Mouse (Mus musculus) heart, embryonic 16.5 days (tissue): ENCODE measurements around the gene Ak9. TPM values are rescaled to one million over a fixed set of nuclear protein-coding genes. Genes with fewer than 3 reads are reported as not detected.

Source experiments
- ATAC-seq: fragments of 200-750 bp; cut with Nextera tagmentation; replicated peaks from 2 replicates; pipeline ENCODE4 v1.8.0; 2017; ENCODE audit warnings: moderate number of reproducible peaks; ENCODE audit not compliant: insufficient read depth, low FRiP score; ENCODE audit errors: extremely low read depth
- H3K27ac ChIP-seq: fragments of 300-500 bp; sonication (generic); 2 replicates; pipeline ENCODE4 v1.5.1; 2014; ENCODE audit warnings: mild to moderate bottlenecking, low read length, control low read depth, moderate library complexity
- H3K27me3 ChIP-seq: fragments of 300-500 bp; sonication (generic); 2 replicates; pipeline ENCODE4 v1.6.1; 2014; ENCODE audit warnings: low read length, mixed read lengths; ENCODE audit not compliant: control insufficient read depth, insufficient read depth
- H3K36me3 ChIP-seq: fragments of 300-500 bp; sonication (generic); 2 replicates; pipeline ENCODE4 v1.6.1; 2014; ENCODE audit not compliant: control insufficient read depth, insufficient read depth
- H3K4me1 ChIP-seq: fragments of 300-500 bp; sonication (generic); 2 replicates; pipeline ENCODE4 v1.6.1; 2014; ENCODE audit warnings: low read length, mixed read lengths; ENCODE audit not compliant: control insufficient read depth, insufficient read depth
- H3K4me2 ChIP-seq: fragments of 300-500 bp; sonication (generic); 2 replicates; pipeline ENCODE4 v1.6.1; 2014; ENCODE audit warnings: low read depth, mild to moderate bottlenecking, control low read depth, low read length
- H3K4me3 ChIP-seq: fragments of 300-500 bp; sonication (generic); 2 replicates; pipeline ENCODE4 v1.5.1; 2014; ENCODE audit warnings: mild to moderate bottlenecking, control low read depth, low read length
- H3K9ac ChIP-seq: fragments of 300-500 bp; sonication (generic); 2 replicates; pipeline ENCODE4 v1.6.1; 2014; ENCODE audit warnings: low read length, control low read depth
- H3K9me3 ChIP-seq: fragments of 300-500 bp; sonication (generic); replicated peaks from 2 replicates; pipeline ENCODE4 v1.6.1; 2016; ENCODE audit warnings: low read length; ENCODE audit not compliant: control insufficient read depth
- WGBS: fragments of 180-500 bp; shearing (Covaris S2); extraction: QIAGEN DNeasy Blood & Tissue Kit; methylation state at CpG from one replicate; pipeline ENCODE4 v1.1.7; 2014; 5-methylcytosine and 5-hydroxymethylcytosine counted together
- polyA plus RNA-seq: library from polyadenylated mRNA; unstranded; fragments of >200 nt; fragmentation: Nextera tagmentation; extraction: Ambion mirVana; gene quantifications from 2 replicates; pipeline ENCODE4 v1.2.1, GENCODE M21; 2015

Gene Ak9
- polyA plus RNA-seq, 1 experiment from 2014 or later = 0.26 TPM

DNA sequence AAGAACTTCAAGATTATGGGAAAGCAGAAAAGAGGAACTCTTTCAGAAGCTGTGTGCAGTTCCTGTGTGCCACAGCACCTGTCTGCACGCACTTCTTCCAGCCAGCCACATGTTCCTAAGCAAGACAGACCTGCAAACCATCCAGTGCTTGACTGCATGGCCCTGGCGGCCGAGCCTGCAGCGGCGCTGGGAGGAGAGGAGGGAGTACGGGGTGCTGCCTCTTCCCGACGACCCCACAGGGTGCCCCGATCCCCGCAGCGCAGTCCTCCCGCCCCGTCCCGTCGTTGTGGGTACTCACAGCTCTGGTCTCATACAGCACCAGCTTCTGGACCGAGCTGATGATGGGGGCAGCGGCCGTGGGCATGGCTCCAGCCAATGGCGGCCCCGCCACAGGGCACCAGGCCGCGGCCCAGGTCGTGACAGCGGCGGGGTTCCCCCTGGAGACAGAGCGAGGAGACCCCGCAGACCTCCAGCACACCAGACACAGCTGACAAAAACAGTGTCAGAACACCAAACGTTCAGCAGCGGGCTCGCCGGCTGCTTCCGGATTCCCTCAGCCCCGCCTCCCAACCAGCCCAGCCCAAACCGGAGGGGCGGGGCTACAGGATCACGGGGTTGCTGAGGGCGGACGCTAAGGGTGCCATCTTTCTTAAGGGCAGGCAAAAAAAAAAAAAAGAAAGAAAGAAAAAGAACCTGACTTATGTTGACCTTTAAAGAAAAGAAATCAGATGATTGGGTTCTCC is 920 bp upstream of the Ak9 start, which contains the start of gene Fig4:
Gene Fig4, minus strand, starts transcription at position 572 of the 743 bp plus-strand sequence.
- Histone ChIP-seq H3K36me3 (no peaks in the 10 kb centered on the region), H3K27ac (peak within 1 kb of the TSS; percentile 86), H3K27me3 (no peaks in the 10 kb centered on the region), H3K9me3 (no peaks in the 10 kb centered on the region), H3K4me2 (peak within 1 kb of the TSS; percentile 94), H3K4me3 (peak within 1 kb of the TSS; percentile 85), H3K4me1 (peaks cover 4% of the 10 kb centered on the region), H3K9ac (peak within 1 kb of the TSS; percentile 86)
- peak; percentile 90 for ATAC-seq
- WGBS = under 1% methylated on average over 38 of the region's 38 CpGs

DNA sequence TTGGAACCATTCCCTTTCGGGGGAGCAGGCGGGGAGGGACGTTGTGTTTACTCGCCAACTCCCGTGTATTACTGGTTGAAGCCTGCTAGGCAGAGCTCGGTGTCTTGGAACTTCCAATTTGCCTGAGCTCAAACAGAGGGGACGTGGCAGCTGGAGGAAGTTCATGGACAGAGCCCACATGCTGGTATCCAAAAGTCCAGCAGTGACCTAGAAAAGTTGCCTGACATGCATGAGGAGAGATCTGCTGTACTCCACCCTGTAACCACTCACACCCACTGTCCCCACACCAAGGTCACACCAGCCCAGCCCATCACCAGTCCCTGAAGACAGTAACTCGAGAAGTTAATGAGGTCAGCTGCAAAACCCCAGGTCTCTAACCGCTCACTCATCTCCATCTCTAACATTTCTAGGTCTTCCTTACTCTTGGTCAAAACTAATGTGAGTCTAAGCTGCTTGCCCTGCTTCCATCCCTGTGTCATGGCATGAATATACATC is 1.2 kb downstream of the Ak9 start:
- WGBS = 76% methylated on average over 9 of the region's 9 CpGs
- no peak for ATAC-seq
- no peak overlapping the region for H3K27ac ChIP-seq

DNA sequence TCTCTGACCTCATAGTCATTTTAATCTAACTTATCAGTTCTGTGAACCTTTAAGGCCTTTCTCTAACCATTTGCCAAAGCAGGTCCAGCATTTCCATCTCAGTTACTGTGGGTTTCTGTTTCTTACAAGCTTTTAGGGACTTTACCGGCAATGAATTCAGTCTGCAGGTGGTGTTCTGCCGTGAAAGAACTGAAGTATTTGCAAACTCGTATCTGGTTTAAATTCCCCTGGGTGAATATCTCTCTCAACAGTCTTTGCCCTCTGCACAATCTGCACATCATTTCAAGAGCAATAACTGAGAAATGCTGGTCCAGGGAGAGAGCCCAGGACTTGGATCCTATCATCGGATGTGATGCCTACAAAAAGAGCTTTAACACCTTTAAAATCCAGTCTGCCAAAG is 4.4 kb downstream of the Ak9 start:
- Histone ChIP-seq H3K4me2 (no peak overlapping the region), H3K9ac (no peak overlapping the region), H3K27me3 (no peaks in the 10 kb centered on the region), H3K36me3 (no peaks in the 10 kb centered on the region), H3K4me3 (no peak overlapping the region), H3K27ac (no peak overlapping the region), H3K4me1 (no peaks in the 10 kb centered on the region), H3K9me3 (no peaks in the 10 kb centered on the region)
- ATAC-seq = no peak
- WGBS = 83% methylated on average over 4 of the region's 4 CpGs

More for the DNA sequence above, 1.2 kb downstream of the Ak9 start:
- no peak overlapping the region for H3K4me3 ChIP-seq
- H3K4me1 ChIP-seq = peaks cover 4% of the 10 kb centered on the region
- no peaks in the 10 kb centered on the region for H3K36me3 ChIP-seq
- no peak overlapping the region for H3K4me2 ChIP-seq
- no peak overlapping the region for H3K9ac ChIP-seq
- no peaks in the 10 kb centered on the region for H3K27me3 ChIP-seq
- no peaks in the 10 kb centered on the region for H3K9me3 ChIP-seq

DNA sequence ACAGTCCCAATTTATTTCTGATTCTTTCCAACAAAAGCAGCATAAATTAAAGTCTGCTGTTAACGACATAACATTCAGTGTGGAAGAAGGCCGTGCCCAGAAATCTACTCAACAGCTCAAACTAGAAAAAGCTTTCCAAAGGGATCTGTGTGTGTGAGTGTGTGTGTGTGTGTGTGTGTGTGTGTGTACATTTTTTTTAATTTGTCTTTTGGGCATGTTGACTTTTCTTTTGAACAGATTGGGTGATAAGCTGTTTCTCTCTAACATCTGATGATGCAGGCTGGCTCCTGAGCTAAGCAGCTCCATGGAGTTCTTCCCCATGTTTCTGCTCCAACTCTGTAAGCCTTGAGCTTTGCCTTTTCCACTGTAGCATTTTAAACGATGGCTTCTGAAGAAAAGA is 12.1 kb downstream of the Ak9 start:
- WGBS = 81% methylated on average over 3 of the region's 3 CpGs

DNA sequence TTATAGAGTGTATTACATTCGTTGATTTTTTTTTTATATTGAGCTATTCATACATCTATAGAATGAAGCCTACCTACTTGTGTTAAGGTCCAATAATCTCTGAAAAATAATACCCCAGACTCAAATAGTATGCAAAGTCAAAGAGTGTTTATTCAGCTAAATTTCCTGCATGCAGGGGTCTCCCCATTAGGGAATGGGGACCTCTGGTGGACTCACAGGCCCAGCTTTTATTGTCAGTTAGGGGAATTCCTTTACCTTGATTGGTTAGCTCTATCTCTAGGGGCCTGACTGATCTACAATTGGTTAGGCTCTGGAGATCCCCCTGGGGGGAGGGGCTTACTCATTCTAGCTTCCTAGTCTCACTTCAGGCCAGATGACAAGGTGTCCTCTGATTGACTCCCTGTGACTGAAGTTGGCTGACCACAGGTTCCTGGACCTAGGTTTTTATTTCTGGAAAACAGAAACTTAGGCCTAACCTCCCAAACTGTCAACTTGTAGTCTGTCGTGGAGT is 28.8 kb downstream of the Ak9 start:
- Histone ChIP-seq H3K27ac (0 out of 2 replicates have a peak overlapping the region, but pooled peaks have one; percentile 5), H3K4me2 (no peak overlapping the region), H3K9me3 (no peaks in the 10 kb centered on the region), H3K27me3 (no peaks in the 10 kb centered on the region), H3K4me3 (no peak overlapping the region), H3K9ac (no peak overlapping the region), H3K4me1 (no peaks in the 10 kb centered on the region), H3K36me3 (no peaks in the 10 kb centered on the region)
- ATAC-seq = peak; percentile 45; the same call in 1 of the 2 replicates
- 46% methylated on average over 2 of the region's 2 CpGs for WGBS

More for the DNA sequence above, 12.1 kb downstream of the Ak9 start:
- Histone ChIP-seq H3K4me1 (no peaks in the 10 kb centered on the region), H3K9me3 (no peaks in the 10 kb centered on the region), H3K4me2 (no peak overlapping the region), H3K36me3 (no peaks in the 10 kb centered on the region), H3K27me3 (no peaks in the 10 kb centered on the region), H3K27ac (no peak overlapping the region), H3K9ac (no peak overlapping the region), H3K4me3 (no peak overlapping the region)
- no peak for ATAC-seq

DNA sequence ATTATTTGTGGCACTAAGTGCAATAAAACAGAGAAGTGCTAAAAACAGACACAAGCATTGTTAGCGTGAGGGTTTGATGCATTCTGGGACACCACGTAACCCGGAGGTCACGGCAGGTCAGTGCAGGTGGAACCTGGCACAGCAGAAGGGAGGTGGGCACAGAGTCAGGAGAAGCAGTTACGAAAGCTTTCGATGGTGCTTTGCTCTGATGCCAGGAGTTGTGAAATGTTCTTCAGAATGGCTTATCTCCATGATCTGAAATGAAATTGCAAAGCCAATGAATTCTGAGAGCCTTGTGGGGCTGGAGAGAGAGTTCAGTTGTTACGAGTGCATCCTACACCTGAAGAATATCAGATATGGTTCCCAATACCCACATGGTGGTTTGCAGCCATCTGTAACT is 37.6 kb downstream of the Ak9 start:
- Histone ChIP-seq H3K9ac (no peak overlapping the region), H3K4me1 (no peaks in the 10 kb centered on the region; the same call in 1 of the 2 replicates), H3K4me2 (no peak overlapping the region), H3K27ac (no peak overlapping the region), H3K9me3 (no peaks in the 10 kb centered on the region), H3K4me3 (no peak overlapping the region), H3K27me3 (no peaks in the 10 kb centered on the region), H3K36me3 (no peaks in the 10 kb centered on the region)
- no peak for ATAC-seq
- WGBS = 82% methylated on average over 7 of the region's 7 CpGs

DNA sequence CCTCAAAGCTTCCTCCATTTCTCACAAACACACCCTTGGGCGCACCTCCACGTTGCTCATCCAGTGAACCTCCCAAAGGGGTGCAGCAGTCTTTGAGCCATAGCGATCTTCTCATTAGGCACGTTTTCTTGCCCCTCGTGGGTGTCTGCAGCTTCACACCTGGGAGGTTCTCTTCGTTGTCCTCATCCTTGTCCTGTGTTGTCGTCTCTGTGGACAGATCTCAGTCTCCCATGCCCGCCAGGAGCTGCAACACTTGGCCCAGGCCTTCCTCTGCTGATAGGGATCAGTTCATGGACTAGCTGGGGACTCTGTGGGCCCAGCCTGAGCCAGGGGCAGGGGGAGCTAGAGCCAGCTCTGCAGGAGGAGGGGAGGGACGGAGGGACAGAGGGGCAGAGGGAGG is 61.3 kb downstream of the Ak9 start:
- Histone ChIP-seq H3K9ac (no peak overlapping the region), H3K4me3 (no peak overlapping the region), H3K27me3 (no peaks in the 10 kb centered on the region), H3K27ac (no peak overlapping the region), H3K9me3 (no peaks in the 10 kb centered on the region), H3K4me2 (no peak overlapping the region), H3K4me1 (no peaks in the 10 kb centered on the region), H3K36me3 (no peaks in the 10 kb centered on the region)
- WGBS = 78% methylated on average over 9 of the region's 9 CpGs
- no peak for ATAC-seq

DNA sequence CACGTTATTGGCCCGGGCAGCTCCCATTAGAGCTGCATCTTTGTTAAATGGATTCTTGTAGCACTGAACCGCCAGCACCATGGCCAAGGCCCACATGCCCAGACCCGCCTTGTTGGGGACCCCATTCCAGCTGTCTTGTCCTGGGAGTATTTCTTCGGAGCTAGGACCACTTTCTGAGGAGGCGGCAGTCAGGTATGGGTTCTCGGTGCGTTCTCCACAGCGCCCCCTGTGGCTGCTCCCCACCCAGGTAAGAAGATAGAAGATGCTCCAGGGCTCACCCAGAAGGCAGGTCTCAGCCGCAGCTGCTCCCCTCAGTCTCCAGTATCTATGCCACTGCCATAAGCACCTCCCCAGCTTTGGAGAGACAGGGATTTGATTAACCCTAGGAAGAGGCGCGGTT is 76.7 kb downstream of the Ak9 start:
- Histone ChIP-seq H3K9me3 (no peaks in the 10 kb centered on the region), H3K36me3 (no peaks in the 10 kb centered on the region), H3K27ac (no peak overlapping the region), H3K4me1 (no peaks in the 10 kb centered on the region), H3K4me3 (no peak overlapping the region), H3K27me3 (no peaks in the 10 kb centered on the region), H3K4me2 (no peak overlapping the region), H3K9ac (no peak overlapping the region)
- WGBS = 68% methylated on average over 12 of the region's 12 CpGs
- ATAC-seq = no peak

DNA sequence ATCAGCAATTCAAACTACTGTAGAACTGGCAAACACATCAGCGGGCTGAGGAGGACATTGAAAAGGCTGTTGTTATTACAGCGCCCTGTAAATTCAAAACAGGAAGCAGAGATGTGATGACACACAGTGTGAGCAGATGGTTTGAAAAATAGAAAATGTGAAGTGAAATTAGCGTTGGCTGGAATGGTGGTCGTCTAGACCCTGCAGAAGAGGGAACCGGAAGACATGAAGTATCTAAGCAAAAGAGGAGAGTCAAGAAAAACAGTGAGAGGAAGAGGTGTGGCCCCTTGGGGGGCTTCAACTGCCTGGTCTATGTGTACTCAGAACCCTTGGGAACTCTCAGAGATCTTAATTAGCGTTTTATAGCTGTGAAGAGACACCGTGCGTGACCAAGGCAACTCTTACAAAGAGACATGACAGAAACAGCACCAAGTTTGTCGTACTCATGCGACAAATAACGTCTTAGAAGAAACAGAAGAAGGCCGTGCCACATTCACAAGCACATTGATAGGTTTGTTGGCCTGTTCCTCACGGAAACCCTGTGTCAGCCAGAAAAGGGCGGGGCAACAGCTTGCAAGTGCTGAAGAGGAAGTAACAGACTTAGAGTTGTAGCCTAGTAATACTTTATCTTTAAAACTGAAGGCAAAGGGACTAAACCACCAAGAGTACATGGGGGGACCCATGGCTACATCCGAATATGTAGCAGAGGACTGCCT is 81.9 kb downstream of the Ak9 start:
- 71% methylated on average over 15 of the region's 15 CpGs for WGBS
- Histone ChIP-seq H3K4me3 (no peak overlapping the region), H3K4me1 (no peaks in the 10 kb centered on the region), H3K4me2 (no peak overlapping the region), H3K36me3 (no peaks in the 10 kb centered on the region), H3K9me3 (no peaks in the 10 kb centered on the region), H3K27me3 (no peaks in the 10 kb centered on the region), H3K27ac (no peak overlapping the region), H3K9ac (no peak overlapping the region)
- ATAC-seq = no peak
